Mouse (Mus musculus): ENCODE results near the gene Epx.

- TF ChIP-seq CTCF (IDR thresholded peaks at IDR 0.05; ENCODE audit: control insufficient read depth, insufficient read depth, low read length): no peak
- TF ChIP-seq POLR2A (IDR thresholded peaks at IDR 0.05; ENCODE audit: borderline replicate concordance, control insufficient read depth, low read depth, low read length): no peak
Measured at GRCm38 (mm10) chr11:87920301-87920700, 45.0 kb upstream of the Epx start.

All from bone marrow, adult 2 months (tissue).